Mouse (Mus musculus) MN1 (cell line): ENCODE results near the gene Cdkal1.
A peak's percentile ranks its signal among the peaks of the same experiment; 100 is the strongest.

Source experiments
- DNase-seq: peaks from one replicate; pipeline ENCODE4 v3.0.0-alpha.2; 2016; ENCODE audit warnings: low spot score

The Cdkal1 gene

DNA sequence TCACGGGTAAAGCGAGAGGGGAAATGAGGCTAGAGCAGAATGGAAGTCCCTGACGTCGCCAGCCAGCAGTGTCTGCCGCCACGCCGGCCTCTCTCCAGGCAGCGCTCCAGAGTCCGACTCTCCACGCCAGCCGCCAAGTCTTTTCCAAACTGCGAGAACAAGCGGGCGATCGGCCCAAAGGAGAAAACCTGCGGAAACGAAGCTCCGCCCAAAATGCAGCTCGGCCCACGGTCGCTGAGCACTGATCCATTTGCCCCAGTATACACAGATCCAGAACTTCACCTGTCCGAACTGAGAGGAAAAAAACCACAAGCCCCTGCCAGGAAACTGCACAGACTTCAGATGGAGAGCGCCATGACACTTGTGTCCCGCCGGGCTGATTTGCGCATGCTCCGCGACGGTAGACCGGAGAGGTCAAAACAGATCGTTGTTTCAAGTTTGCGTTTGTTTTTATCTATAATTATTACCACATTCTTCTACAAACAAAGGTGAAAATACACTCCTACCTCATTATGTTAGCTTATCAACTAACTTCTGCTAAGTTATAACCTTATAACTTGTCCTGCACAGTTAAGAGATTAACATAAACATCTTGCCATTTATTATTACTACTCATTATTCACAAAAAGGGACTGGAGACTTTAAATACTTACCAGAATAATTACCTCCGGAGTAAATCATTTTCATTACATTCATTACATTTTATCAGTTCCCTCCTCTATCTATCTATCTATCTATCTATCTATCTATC, at the start of gene Cdkal1:
TSS of gene Cdkal1 (minus strand) at position 394 of the 751 bp plus-strand sequence.
- peak; percentile 80 for DNase-seq

DNA sequence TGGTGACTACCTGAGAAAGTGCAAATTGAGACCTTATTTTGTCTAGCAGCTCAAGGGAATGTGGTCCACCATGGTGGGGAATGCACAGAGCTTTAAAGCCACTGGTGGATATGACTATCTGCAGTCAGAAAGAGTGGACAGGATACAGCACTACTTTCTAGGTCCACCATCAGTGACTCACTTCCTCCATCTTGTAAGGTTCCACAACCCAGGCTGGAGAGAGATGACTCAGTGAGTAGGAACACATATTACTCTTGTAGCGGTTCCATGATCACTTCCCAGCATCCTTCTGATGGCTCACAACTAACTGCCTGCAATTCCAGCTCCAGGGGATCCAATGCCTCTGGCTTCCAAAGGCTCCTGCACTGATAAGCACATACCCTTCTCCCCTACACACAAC, 47.9 kb upstream of the Cdkal1 start:
- no peak for DNase-seq

DNA sequence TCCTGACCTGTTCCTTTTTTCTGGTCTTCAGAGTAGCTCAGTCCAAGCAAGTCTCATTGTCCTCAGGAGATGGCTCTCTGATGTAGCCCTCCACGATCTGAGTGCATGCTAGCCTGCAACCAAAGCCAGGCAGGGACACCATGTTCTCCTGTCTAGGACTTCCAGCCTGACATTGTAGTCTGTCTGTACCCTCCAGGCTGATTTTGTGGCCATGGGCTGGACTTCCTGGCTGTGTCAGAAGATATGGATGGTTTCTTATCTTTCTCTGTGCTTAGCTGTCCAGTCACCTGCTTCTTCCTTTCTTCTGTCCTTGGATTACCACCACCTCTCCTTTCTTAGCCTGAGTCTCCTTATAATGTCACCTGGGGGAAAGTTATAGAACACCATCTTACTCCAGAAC, 47.2 kb upstream of the Cdkal1 start:
- no peak for DNase-seq

DNA sequence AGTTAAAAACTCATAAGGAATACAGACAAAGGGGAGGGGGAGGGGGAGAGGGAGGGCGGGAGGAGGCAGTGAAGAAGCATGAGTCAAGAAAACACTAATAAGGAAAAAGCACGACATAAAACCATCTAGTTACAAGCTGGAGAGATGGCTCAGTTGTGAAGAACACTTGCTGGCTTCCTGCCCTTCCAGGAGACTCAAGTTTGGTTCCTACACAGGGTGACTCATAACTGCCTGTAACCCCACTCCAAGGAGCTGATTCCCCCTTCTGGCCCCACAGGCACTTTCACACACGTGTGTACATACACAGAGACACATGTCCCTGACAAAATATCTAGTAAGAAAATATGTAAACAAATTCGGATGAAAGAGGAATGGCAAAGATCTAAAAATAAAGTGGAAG, 46.2 kb upstream of the Cdkal1 start:
- DNase-seq = no peak

DNA sequence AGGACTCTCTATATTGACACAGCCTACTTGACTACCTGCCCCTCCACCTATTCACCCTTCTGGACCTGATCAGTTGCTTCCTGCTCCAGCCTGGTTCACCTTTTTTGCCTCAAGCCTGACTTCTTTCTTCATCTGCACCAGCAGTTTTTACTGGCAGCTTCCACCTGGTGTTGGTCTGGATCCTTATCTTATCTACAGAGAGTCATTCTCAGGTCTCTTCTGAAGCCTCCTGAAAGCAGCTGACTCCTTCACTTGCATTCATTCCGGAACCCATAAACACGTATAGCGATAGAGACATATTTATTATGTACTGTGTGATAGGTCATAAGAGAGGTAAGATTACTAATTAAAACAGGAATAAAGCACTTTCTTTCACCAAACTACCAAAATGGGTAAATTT, 11.3 kb upstream of the Cdkal1 start:
- DNase-seq = no peak

DNA sequence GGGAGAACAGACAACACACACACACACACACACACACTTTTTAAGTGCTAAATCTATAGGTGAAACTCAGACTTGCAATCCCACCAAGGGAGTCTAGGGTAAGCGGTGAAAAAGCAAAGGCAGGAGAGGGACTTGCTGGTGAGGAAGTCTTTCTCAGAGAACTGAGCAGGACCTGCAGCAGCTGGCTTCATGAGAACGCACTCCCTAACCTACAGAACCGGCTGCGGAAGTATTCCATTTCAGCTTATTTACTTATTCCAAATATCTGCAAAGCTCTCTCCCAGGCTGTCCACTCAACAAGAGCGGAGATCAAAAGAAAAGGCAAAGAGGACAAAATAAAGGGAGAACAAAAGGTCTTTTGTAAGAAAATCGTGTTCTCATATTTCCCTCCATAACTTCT, 8.9 kb upstream of the Cdkal1 start:
- no peak for DNase-seq

DNA sequence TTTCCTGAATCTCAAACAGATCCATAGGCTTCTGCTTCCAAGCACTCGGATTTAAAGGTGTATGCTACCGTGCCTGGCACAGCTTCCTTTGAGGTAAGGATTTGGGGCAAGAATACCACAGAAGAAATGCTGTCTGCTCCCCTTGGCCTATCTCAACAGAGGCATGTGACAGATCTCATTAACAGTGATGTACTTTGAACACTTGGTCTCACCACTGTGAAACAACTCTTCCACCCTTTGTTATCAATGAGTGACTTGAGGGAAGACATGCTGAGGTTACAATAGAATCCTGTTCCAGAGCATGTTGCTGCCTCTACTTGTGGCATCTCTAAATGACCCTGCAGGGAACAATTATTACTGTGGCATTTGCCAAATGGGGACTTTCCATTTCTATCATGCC, 4.6 kb upstream of the Cdkal1 start:
- no peak for DNase-seq

DNA sequence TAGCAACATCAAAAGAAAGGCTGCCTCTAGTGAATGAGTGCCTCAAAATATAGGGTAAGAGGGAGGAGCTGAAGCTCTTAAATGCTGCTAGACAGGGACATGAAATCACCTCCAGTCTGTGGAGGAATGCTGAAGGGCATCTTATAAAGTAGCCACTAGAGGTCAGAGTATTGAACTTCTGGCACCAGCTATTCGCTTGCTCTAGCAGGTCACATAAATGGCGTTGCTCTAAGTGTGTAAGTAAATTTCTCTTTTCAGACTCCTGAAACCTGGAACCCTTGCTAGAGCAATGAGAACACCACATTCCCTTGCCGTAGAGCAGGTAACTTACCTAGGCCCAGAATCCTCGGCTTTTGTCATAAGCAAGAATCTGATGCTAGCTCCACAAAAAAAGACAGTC, 2.0 kb upstream of the Cdkal1 start:
- peak; percentile 69 for DNase-seq

DNA sequence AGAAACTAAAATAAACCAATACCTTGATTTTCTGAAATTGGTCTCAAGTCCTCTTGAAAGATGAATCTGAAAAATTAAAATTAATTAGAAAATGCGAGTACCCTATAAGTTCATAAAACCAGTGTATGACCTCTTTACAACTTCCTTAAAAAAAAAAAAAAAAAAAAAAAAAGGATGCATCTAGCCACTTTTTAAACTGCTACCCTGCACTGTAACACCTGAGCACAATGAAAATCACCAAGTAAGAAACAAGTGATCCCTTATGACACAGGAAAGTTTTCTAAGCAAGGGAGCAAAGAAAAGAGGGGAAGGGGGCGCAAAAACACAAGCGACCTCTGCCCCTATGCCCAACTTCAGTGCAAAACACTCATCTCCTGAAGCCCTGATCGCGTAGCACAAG, 598 bp downstream of the Cdkal1 start:
- DNase-seq = no peak

DNA sequence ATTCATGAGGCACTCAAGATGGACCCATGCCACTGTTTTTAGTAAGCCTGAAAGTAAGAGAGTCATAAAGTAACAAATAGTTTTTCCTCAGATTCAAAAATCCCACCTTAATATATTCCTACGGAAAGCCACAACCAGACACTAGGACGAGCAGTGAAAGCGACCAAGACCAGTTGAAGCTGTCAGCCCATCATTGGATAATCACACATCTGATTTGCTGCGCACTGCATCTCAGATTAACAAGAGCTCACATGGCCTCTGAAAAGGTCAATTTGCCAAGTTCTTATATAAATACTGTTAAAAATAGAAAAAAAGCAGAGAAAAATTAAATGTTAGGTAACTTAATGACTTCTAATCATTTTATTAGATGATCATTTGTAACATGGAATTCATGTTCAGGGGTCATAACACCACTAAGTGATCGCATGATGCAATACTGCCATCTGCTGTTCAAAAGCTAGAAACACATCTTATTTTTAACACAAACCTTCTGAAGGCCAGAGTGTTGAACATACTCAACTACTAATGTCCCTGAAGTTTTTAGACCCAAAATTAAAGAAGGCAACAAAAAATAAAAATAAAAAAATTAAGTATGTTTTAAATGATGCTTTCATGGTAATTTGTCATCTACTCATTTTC, 16.9 kb downstream of the Cdkal1 start:
- peak; percentile 64 for DNase-seq

DNA sequence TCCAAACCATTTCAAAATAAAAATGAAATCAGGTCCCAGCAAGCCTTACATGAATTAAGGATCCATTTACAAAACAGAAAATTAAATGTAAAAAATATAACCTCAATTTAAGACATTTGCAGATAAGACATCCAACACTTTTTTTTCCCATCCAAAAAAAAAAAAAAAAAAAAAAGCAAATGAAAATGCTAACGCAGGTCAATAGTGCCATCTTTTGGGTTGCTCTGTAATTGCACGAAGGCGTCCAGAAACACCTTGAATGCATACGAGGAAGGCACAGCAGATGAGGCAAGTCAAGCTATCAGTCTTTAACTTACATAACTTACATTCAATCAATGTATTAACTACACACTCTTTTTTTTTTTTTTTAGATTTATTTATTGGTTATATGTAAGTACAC, 20.3 kb downstream of the Cdkal1 start:
- DNase-seq = peak; percentile 70

DNA sequence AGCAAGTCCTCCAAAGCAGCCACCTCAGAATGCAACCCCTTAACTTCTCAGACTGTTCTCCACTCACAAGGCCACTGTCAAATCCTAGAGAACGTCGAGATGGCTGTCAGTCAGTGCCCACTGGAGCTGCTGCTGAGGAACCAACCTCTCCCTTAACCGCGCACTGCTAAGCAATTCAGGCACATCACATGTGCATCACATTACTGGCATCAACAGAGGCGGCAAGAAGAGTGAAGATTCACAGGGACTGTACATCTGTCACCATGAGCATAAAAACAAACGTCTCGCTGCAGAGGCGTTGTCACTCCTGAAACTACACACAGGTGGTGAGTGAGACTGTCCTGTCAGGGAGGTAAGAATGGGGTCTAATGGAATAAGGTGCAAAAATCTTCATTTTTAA, 21.7 kb downstream of the Cdkal1 start:
- DNase-seq = no peak

DNA sequence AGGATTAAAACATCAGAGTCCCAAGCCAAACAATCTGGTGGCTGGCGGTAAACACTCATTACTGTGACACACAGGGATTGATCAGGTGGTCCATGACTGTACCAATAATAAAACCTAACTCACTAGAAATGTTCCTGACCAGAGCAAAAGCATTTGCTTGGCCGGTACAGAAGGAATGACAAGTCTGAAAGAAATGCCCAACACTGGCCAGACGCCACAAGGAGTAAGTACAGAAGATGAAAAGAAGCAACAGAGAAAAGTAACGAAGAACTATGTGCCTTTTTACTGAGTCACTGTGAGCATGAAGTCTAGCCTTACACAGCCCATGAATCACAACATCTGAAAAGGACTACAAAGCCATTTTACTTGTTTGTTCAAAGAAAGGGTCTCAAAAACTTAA, 24.3 kb downstream of the Cdkal1 start:
- no peak for DNase-seq

DNA sequence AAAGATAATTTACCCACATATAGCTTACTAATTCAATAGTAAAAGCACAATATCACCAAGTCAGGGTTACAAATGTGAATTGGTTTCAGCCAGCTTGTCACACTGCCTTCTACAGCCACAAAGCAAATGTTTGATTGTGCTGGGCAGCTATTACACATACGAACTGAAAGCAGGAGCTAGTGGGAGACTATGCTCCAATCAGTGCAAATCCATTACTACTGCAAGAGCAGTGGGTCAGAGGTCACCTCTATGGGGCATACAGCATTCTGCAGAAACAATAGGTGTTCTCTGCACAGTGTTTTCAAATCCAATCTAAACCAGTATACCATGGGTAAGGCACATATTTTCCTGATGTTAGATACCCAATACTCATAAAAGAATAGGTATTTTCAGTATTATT, 27.4 kb downstream of the Cdkal1 start:
- no peak for DNase-seq

DNA sequence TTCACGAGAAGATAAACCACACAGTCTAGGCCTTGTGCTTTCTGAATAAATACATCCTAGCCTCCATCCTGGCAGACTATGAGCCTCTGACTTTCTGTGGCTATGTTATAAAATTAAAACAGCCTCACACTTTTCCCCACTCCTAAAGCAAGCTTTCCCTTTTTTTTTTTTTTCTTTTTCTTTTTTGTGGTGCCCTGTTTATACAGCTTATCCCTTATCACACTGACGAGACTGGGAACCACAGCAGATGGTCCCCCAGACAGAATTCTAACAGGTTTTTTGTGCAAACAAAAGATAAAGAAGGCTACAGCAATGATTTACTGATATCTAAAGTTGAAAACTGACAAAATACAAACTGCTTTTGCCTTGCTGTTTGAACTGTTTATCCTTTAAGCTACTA, 29.0 kb downstream of the Cdkal1 start:
- no peak for DNase-seq

DNA sequence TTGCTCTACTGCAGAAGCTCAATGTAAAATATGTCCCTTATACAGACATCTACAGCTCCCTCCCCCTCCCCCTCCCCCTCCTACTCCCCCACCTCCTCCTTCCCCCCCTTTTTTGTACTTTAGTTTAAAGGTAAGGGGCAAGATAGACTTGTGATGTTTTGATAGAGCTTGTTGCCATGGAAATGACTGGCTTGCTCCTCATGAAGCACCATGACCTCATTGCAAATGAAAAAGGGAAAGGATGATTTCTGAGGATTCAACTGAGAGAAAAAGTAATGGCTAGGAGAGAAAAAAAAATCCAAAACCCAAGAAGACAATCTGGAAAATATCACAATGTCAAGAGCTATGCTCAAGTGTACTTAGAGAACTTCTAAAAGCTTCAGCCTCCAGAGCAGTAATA, 29.4 kb downstream of the Cdkal1 start:
- peak; percentile 30 for DNase-seq

DNA sequence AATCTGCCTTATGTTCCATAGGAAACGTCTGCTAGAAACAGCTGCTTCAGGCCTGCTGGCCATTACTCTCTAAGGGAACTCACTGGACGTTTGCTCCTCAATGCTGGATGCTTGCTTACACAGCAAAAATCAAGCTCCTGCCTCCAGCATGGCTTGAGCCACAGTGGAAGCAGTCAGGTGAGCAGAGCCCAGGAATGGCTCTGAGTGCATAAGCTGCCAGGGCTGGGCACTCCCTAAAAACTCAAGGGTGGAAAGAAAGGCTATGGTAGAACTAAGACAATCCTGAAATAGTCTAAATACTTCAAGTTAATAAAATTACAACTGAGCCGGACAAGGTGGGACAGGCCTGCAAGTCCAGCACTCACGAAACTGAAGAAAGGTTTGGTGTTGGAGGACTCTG, 30.7 kb downstream of the Cdkal1 start:
- DNase-seq = no peak

DNA sequence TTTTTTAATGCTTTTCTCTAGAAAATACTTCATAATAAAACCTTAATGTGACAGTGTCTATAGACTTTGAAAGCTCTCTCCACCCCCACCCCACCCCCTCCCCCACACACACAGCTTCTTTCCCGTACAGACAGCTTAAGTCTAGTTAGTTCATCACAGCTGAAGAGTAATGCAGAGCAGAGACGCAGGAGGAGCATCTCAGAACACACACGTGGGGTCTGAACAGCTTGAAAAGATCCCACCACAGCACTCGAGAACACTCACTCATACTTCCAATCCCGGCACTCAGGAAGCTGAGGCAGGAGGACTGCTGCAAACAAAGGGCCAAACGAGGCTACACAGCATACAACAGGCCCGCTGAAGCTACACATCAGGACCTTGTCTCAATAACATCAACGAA, 31.1 kb downstream of the Cdkal1 start:
- no peak for DNase-seq

DNA sequence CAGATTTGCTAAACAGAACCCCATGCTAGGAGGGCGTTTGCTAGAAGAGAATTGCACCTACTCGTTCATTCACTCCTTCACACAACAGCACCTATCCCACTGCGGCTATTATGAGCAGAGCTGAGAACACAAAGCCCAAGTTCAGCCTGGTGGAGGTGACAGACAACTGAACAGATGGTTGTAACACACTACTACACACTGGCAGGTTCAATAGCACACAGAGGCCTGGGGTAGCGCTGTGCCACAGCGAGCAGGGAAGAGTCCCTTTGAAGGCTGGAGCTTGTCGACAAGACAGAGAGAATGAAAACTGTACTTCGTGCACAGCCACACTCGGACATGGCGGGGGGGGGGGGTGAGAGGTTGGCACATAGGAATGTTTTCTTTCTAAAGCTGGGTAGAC, 31.6 kb downstream of the Cdkal1 start:
- no peak for DNase-seq

DNA sequence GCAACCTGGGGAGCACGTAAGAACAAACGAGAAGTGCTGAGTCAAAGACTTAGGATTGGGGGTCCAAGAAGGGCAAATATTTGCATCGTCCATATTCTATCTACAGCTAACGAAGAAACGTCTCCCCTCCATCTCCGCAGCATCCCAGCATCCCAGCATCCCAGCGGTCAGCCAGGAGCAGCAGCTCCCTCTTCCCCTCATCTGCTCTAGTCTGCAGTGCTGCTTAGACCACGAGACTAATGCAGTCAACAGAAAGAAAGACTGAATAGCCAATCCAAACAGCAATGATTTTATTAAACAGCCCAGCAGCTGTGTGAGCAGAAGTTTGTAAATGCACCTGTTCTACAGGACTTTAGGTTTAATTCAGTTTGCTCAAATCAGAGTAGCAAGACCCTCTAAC, 32.0 kb downstream of the Cdkal1 start:
- DNase-seq = no peak

DNA sequence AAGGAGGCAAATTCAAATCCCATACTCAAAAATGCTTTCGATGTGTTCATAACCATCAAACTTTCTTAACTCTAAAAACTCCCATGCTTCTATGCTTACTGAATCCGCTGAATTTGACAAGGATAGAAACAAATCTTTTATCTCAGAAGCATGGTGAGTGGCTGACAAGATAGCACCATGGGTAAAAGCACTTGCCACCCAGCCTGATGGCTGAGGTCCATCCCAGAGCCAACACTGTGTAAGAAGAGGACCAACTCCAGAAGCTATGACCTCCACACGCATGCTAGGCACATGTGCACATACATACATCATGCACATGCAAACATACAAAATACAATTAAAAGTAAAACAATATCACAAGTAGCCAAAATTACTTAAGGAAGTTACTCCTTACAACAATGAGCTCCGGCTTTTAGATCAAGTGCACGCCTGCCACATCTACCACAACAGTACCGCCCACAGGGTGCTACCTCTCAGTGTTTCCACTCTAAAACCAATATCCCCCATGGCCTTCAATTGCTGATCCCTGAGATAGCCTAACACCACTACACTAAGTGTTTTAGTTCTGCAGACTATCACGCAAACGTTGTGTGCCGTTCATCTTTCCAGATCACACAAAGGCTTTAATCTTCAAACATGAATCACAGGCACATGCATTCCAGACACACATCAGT, 35.4 kb downstream of the Cdkal1 start:
- DNase-seq = no peak

DNA sequence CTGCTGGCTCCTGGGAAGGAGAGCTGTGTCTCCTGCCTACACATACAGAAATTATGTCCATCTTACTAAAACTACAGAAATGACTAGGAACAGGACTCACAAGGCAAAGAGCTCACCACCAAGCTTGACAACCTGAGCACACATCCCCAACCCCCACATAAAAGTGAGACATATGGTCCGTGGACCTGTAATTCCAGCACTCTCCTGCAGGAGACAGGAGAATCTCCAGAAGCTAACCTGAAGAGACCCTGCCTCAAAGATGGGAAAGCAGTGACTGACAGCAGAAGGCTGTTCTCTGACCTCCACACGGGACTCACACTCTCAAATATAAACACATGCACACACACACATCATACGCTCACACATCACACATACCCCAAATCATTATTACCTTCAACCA, 36.3 kb downstream of the Cdkal1 start:
- DNase-seq = no peak

DNA sequence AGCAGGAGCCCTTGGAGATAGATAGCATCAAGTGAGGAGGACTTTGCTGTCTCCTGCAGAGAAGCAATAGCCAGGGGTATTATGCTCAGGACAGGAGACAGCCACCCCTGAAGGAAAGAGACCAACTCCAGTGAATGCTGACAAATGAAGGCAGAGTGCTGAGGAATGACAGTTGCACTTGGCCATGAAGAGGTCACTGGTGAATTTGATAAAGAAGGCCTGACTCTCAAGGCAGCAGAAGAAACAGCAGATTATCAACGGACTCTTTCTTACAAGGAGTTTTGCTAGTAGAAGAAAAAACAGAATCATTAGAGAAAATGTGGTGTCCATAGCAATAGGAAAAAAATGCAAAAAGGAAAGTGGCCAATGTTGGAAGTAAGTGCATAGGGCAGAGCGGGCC, 37.2 kb downstream of the Cdkal1 start:
- no peak for DNase-seq

DNA sequence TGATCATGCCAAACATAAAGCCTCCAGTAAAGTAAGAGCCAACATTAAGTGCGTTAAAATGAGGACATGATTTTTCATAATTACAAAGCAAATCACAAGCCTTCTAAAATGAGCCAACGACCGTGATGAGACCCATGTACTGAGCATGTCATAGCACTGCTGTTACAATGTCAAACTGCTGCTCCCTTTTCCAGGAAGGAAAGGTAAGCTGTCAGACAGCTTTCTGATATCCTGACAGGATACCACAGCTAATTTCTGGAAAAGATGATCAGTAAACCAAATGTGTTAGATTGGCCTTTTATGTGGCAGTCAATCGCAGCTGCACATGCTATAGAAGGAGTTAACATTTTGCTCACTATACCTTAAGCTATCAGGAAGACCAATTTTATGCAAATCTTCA, 44.7 kb downstream of the Cdkal1 start:
- DNase-seq = no peak
